ENCODE assay signal across 31 mouse cellular contexts in genomic region chr4:129108624-129109023, GRCm38 (mm10). TPM values are rescaled to one million over a fixed set of nuclear protein-coding genes. Genes with fewer than 3 reads are reported as not detected.
A peak's percentile ranks its signal among the peaks of the same experiment; 100 is the strongest.
DNase-seq lines count a peak whose midpoint lies in the region; ATAC-seq and TF ChIP-seq lines count a peak whose summit lies in the region.
"Had no signal": no experiment of that assay in that cellular context is flagged by ENCODE, and none has a peak within 500 bp of the region (broad histone marks: within the 10 kb centered on the region; RNA-seq: fewer than 3 reads in every experiment).

No protein-coding gene starts in this region.

- H3K9me3 ChIP-seq in forebrain, embryonic 14.5 days (replicated peaks; ENCODE audit: control insufficient read depth, low read length) = no peaks in the 10 kb centered on the region
- H3K9me3 ChIP-seq in forebrain, embryonic 11.5 days (ENCODE audit: control insufficient read depth, low read length) = no peaks in the 10 kb centered on the region
- H3K9me3 ChIP-seq: embryonic facial prominence, embryonic 10.5 days; embryonic facial prominence, embryonic 13.5 days; forebrain, embryonic 13.5 days; G1E; heart, embryonic 15.5 days; hindbrain, embryonic 10.5 days had no signal

- ATAC-seq in forebrain, embryonic 14.5 days = no peak
- ATAC-seq in forebrain, embryonic 11.5 days (replicated peaks; ENCODE audit: low FRiP score) = no peak
- ATAC-seq: forebrain, embryonic 13.5 days; forebrain, postnatal 0 days; hindbrain, postnatal 0 days; inflammation-experienced regulatory T-cells, adult 6 months had no signal

- no peak overlapping the region for H3K9ac ChIP-seq in forebrain, embryonic 14.5 days (ENCODE audit: low read length)
- H3K9ac ChIP-seq in forebrain, embryonic 11.5 days (ENCODE audit: low read length) = no peak overlapping the region
- H3K9ac ChIP-seq: embryonic facial prominence, embryonic 13.5 days; forebrain, embryonic 13.5 days; forebrain, postnatal 0 days; heart, embryonic 12.5 days; heart, embryonic 15.5 days; hindbrain, embryonic 14.5 days had no signal

- H3K27ac ChIP-seq in forebrain, embryonic 14.5 days (ENCODE audit: low read depth, low read length) = peak overlapping the region; percentile 9; the same call in 1 of the 2 replicates
- H3K27ac ChIP-seq in forebrain, embryonic 11.5 days (ENCODE audit: low read depth, low read length) = no peak overlapping the region
- 0 out of 2 replicates have a peak overlapping the region, but pooled peaks have one; percentile 5 for H3K27ac ChIP-seq in small intestine, adult 2 months (ENCODE audit: insufficient read depth, low read depth, low read length)
- H3K27ac ChIP-seq: embryonic facial prominence, embryonic 10.5 days; embryonic facial prominence, embryonic 13.5 days; forebrain, embryonic 13.5 days; heart, embryonic 15.5 days; hindbrain, embryonic 10.5 days; hindbrain, embryonic 14.5 days; hindbrain, postnatal 0 days had no signal

- no peaks in the 10 kb centered on the region for H3K36me3 ChIP-seq in forebrain, embryonic 14.5 days (ENCODE audit: control insufficient read depth, insufficient read depth, low read length)
- no peaks in the 10 kb centered on the region for H3K36me3 ChIP-seq in forebrain, embryonic 11.5 days (ENCODE audit: control insufficient read depth, insufficient read depth, low read length)
- peaks cover 40% of the 10 kb centered on the region for H3K36me3 ChIP-seq in small intestine, adult 2 months (ENCODE audit: control insufficient read depth, insufficient read depth, low read length)
- H3K36me3 ChIP-seq: embryonic facial prominence, embryonic 10.5 days; embryonic facial prominence, embryonic 13.5 days; G1E; heart, embryonic 12.5 days; heart, embryonic 15.5 days; hindbrain, embryonic 10.5 days had no signal

- peaks cover 30% of the 10 kb centered on the region for H3K27me3 ChIP-seq in forebrain, embryonic 14.5 days (replicated peaks; ENCODE audit: control insufficient read depth, insufficient read depth, low read length)
- peaks cover 25% of the 10 kb centered on the region for H3K27me3 ChIP-seq in forebrain, embryonic 11.5 days (ENCODE audit: control insufficient read depth, insufficient read depth, low read length)
- no peaks in the 10 kb centered on the region for H3K27me3 ChIP-seq in small intestine, adult 2 months (ENCODE audit: control insufficient read depth, insufficient read depth, low read length)

- no peak overlapping the region for H3K4me3 ChIP-seq in forebrain, embryonic 14.5 days (ENCODE audit: low read depth, low read length)
- no peak overlapping the region for H3K4me3 ChIP-seq in forebrain, embryonic 11.5 days (ENCODE audit: low read depth, low read length)
- H3K4me3 ChIP-seq in small intestine, adult 2 months (ENCODE audit: low read depth, low read length) = peak overlapping the region; percentile 55
- H3K4me3 ChIP-seq: embryonic facial prominence, embryonic 10.5 days; embryonic facial prominence, embryonic 13.5 days; erythroblast, embryonic 14.5 days; forebrain, embryonic 13.5 days; heart, embryonic 12.5 days; heart, embryonic 15.5 days; hindbrain, embryonic 10.5 days had no signal

- WGBS in forebrain, embryonic 14.5 days = 76% methylated on average over 7 of the region's 7 CpGs
- 87% methylated on average over 7 of the region's 7 CpGs for whole genome bisulfite sequencing in forebrain, embryonic 11.5 days
- WGBS in small intestine, adult 2 months = 37% methylated on average over 7 of the region's 7 CpGs

- no peak for DNase-seq in forebrain, embryonic 14.5 days (ENCODE audit: low spot score)
- no peak for DNase-seq in forebrain, embryonic 11.5 days (ENCODE audit: low spot score)
- peak; percentile 40 to 65 for DNase-seq in kidney, postnatal 4 days
- no peak for DNase-seq in kidney, adult 9 months
- no peak for DNase-seq in adrenal gland, adult 8-10 months
- DNase-seq: adrenal gland, adult 2 months; adrenal gland, postnatal 25 days; cerebellum, adult 11-12 months; cerebellum, adult 8-10 months; cerebellum, postnatal 10 days; cerebellum, postnatal 36 days; embryo, embryonic 11 days; forebrain, postnatal 0 days; gastrocnemius, postnatal 25 days; heart, adult 18-20 months; heart, postnatal 10 days; heart, postnatal 36 days had no signal

- H3K4me1 ChIP-seq in forebrain, embryonic 14.5 days (ENCODE audit: control insufficient read depth, insufficient read depth, low read length) = peaks cover 4% of the 10 kb centered on the region
- peaks cover 9% of the 10 kb centered on the region; the same call in 1 of the 2 replicates for H3K4me1 ChIP-seq in forebrain, embryonic 11.5 days (replicated peaks; ENCODE audit: control insufficient read depth, insufficient read depth, low read length)
- H3K4me1 ChIP-seq in small intestine, adult 2 months (ENCODE audit: control insufficient read depth, insufficient read depth, insufficient read length, low read length) = peaks cover 39% of the 10 kb centered on the region

- TF ChIP-seq CTCF in small intestine, adult 2 months (IDR thresholded peaks at IDR 0.05; ENCODE audit: extremely low read depth, insufficient read length, insufficient replicate concordance, low read depth, low read length) = no peak

- no peak overlapping the region for H3K4me2 ChIP-seq in forebrain, embryonic 14.5 days (ENCODE audit: low read length)
- no peak overlapping the region for H3K4me2 ChIP-seq in forebrain, embryonic 11.5 days (ENCODE audit: low read depth, low read length, severe bottlenecking)
- H3K4me2 ChIP-seq: embryonic facial prominence, embryonic 13.5 days; forebrain, embryonic 13.5 days; heart, embryonic 12.5 days; heart, embryonic 15.5 days; hindbrain, embryonic 14.5 days had no signal

- no peak for TF ChIP-seq POLR2A in small intestine, adult 2 months (IDR thresholded peaks at IDR 0.05; ENCODE audit: low read depth, low read length)

RNA-seq across cellular contexts. Expression of gene Tmem54, which starts 3.3 kb away (rescaled TPM):
- polyA plus RNA-seq in forebrain, embryonic 14.5 days (2014; fragmentation: Nextera tagmentation; extraction: Ambion mirVana) = not detected in 2 replicates
- 1.5 and 2.0 TPM in 2 replicates for polyA plus RNA-seq in forebrain, embryonic 11.5 days (2014; fragmentation: Nextera tagmentation; extraction: Ambion mirVana)
- polyA plus RNA-seq in small intestine, adult 2 months (2012; rRNA removed) = 473 and 851 TPM in 2 replicates
- total RNA-seq in adrenal gland, adult 8-10 months (2022) = not detected
- total RNA-seq: adrenal gland, adult 2 months; adrenal gland, postnatal 25 days; forebrain, postnatal 0 days; G1E; gastrocnemius, adult 8-10 months; gastrocnemius, postnatal 25 days; heart, adult 18-20 months; heart, postnatal 10 days; heart, postnatal 36 days; hindbrain, postnatal 0 days had no signal
- polyA plus RNA-seq: adrenal gland, adult 2 months; cortical plate, adult 2 months; erythroblast, embryonic 14.5 days; forebrain, embryonic 13.5 days; forebrain, postnatal 0 days; G1E; hindbrain, embryonic 14.5 days; inflammation-experienced regulatory T-cells, adult 6 months had no signal

RNA-seq across cellular contexts. Expression of gene Hpca, which starts 13.2 kb away (rescaled TPM):
- polyA plus RNA-seq in forebrain, embryonic 14.5 days (2014; fragmentation: Nextera tagmentation; extraction: Ambion mirVana) = 16.8 and 23.1 TPM in 2 replicates
- 0.87 and 1.2 TPM in 2 replicates for polyA plus RNA-seq in forebrain, embryonic 11.5 days (2014; fragmentation: Nextera tagmentation; extraction: Ambion mirVana)
- polyA plus RNA-seq in small intestine, adult 2 months (2012; rRNA removed) = 0.56 and 0.72 TPM in 2 replicates
- total RNA-seq in adrenal gland, adult 8-10 months (2022) = 1 to 10 TPM; 2.1 to 4.9 (median 3.6) TPM
- total RNA-seq: G1E; gastrocnemius, adult 8-10 months; gastrocnemius, postnatal 25 days; heart, postnatal 36 days had no signal
- polyA plus RNA-seq: erythroblast, embryonic 14.5 days; G1E; inflammation-experienced regulatory T-cells, adult 6 months had no signal

RNA-seq across cellular contexts. Expression of gene Fndc5, which starts 28.2 kb away (rescaled TPM):
- polyA plus RNA-seq in forebrain, embryonic 14.5 days (2014; fragmentation: Nextera tagmentation; extraction: Ambion mirVana) = 1.3 and 1.7 TPM in 2 replicates
- 0.63 and 1.4 TPM in 2 replicates for polyA plus RNA-seq in forebrain, embryonic 11.5 days (2014; fragmentation: Nextera tagmentation; extraction: Ambion mirVana)
- 0.36 and 0.87 TPM in 2 replicates for polyA plus RNA-seq in small intestine, adult 2 months (2012; rRNA removed)
- 1 to 10 TPM; 3.7 to 6.3 (median 4.7) TPM for total RNA-seq in adrenal gland, adult 8-10 months (2022)

RNA-seq across cellular contexts. Expression of gene Rnf19b, which starts 50.6 kb away (rescaled TPM):
- polyA plus RNA-seq in forebrain, embryonic 14.5 days (2014; fragmentation: Nextera tagmentation; extraction: Ambion mirVana) = 20.1 and 20.5 TPM in 2 replicates
- polyA plus RNA-seq in forebrain, embryonic 11.5 days (2014; fragmentation: Nextera tagmentation; extraction: Ambion mirVana) = 10.1 and 12.2 TPM in 2 replicates
- 99.3 and 218 TPM in 2 replicates for polyA plus RNA-seq in small intestine, adult 2 months (2012; rRNA removed)
- 10 to 100 TPM; 26.0 to 29.3 (median 28.3) TPM for total RNA-seq in adrenal gland, adult 8-10 months (2022)

Comparison
In these comparisons a context has a peak if more than half of its experiments do, and no peak if none do; other contexts are left out.
1. DNase-seq: peak in kidney, postnatal 4 days (2 of 2); none in forebrain, embryonic 14.5 days (single experiment), forebrain, embryonic 11.5 days (single experiment), kidney, adult 9 months (single experiment) and adrenal gland, adult 8-10 months (single experiment).
2. RNA of gene Tmem54, which starts 3.3 kb away (polyA plus RNA-seq): 473 to 851 TPM in small intestine, adult 2 months; 1.5 to 2.0 TPM in forebrain, embryonic 11.5 days and not detected in forebrain, embryonic 14.5 days; every median in the first group is over 100 times any median in the second.